Mouse (Mus musculus) liver (tissue): Measurements from ENCODE around the gene Nhsl2.

Source experiments
- DNase-seq: peaks from one replicate; pipeline ENCODE4 v3.0.0-alpha.2; 2020; ENCODE audit warnings: mixed read lengths

Gene Nhsl2

DNA sequence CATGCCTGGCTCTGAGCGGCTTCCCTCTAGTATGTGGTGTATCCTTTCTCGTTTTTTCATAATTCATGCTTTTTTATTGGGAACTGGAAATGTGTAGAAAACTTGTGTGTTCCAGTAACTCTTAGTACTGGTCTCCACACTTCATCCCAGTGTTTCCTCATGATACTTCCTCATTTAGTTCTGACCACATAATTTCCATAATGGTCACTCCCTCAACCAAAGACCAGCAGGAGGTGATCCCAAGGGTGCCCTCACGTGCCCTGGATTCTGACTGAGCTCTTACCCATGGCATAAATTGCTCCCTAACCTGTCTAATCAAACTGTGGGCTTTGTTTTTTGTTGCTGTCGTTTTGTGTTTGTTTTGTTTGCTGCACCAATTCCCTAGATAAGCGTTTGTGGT, 58.1 kb downstream of the Nhsl2 start:
- no peak for DNase-seq

DNA sequence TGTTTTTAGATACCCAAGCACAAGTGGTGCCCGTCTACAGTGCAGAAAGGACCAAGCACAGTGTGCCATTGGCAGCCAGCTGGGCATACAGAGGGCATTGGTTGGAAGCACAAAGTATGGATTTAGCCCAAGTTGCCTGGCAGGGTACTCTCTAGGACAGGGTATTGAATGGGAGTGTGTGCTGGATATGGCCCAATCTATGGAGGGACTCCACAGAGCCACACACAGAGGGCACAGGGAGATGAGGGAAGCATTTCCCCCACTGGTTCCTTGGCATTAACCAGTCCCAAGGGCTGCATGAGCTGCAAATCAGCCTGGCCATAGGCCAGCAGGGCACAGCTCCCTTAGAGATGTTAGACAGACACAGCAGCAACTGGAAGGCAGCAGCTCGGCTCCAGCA, 79.9 kb downstream of the Nhsl2 start:
- DNase-seq: no peak

- no peak for DNase-seq
These were observed 81.1 kb downstream of the Nhsl2 start for GRCm38 (mm10) chrX:101930301-101930700.

GRCm38 (mm10) chrX:101931016-101931415, 81.8 kb downstream of the Nhsl2 start:
- no peak for DNase-seq

DNA sequence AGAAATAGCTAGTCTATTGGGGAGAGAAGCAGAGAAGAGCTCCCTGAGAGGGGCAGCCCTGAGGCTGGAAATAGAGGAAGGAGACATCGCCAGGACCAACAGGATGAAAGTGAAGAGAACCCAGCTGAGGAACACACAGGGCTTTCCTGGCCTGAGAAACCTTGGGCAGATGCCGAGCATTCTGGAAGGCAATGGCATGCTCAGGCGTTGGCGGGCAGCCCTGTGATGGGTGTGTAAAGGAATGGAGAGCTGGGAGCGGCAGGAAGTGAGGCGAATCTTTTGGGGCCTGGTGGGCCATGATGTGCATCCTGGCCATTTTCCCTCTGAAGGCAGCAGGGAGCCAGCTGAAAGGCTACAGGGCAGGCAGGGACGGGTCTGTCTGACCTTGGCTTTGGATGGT, 83.1 kb downstream of the Nhsl2 start:
- no peak for DNase-seq

DNA sequence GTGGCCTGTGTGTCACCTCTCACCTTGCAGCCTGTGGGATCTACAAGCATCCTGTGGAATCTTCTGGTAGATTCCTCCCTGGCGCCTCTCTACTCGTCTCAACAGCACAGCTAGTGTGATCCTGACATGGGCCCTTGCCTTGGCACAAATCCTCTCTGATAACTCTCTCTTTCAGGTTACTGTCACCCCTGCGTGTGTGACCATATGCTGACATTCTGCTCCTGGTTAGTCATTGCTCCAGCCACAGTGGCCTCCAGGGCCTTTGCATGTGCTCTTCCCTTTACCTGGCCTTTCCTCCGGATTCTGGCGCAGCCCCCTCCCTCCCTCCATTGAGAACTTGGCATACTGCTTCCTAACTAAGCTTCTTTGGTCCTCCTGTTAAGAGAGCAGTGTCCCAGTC, 84.2 kb downstream of the Nhsl2 start:
- DNase-seq: no peak

- no peak for DNase-seq
These were observed 86.2 kb downstream of the Nhsl2 start for GRCm38 (mm10) chrX:101935291-101935840.

DNA sequence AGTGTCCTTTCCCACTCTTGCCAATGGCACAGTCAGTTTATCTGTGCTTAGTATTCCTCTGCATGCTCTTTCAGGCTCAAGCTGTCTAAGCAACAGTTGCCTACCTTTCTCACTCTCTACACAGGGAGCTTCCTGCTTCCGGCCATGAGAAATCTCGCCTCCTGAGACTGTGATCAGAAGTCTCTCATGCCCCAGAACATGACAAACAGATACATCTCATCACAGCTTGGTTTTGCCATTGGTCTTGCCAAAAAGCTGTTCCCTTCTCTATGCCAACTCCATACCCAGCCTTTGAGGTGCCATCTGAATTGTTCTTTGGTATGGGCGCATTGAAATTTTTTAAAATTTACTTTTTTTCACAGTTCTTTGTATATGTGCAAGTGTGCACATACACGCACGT, 90.3 kb downstream of the Nhsl2 start:
- DNase-seq: no peak

- DNase-seq: peak; percentile 54
These were observed 93.3 kb downstream of the Nhsl2 start for GRCm38 (mm10) chrX:101942461-101942896.

DNA sequence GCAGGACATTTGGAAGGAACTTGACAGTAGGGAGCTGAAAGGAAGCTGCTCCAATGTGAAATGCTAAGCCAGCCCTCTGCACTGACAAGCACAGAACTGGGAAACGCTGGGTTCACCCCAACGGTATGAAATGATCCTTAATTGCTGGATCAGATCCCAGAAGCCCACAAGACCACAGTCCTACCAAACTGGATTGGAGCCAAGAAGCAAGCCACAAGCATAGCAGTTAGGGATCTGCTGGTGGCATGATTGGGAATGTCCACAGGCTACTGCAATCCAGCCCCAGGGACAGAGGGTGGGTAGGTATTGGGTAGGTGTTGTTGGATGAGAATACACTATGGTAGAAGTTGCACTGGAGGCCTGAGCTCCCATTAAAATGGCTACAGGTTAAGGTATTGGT, 94.6 kb downstream of the Nhsl2 start:
- DNase-seq: no peak

- no peak for DNase-seq
These were observed 95.7 kb downstream of the Nhsl2 start for GRCm38 (mm10) chrX:101944761-101945330.

GRCm38 (mm10) chrX:101952436-101952835, 103.3 kb downstream of the Nhsl2 start:
- no peak for DNase-seq

DNA sequence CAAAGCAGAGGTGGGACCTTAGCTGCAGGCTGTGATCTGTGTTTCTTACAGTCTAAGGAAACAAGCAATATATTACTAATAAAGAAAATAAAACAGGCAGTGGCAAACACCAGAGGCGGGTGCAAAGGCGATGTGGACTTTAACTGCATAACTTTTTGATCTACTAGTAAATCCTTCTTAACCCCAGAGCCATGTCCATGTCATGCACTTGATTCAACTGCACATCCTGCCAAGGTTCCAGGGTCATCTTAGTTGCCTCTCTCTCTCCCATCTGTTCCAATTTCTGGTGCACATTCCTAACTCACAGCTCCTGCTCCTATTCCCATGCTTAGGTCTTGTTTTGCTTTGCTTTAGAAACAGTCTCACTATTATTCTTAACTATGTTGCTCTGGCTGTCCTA, 104.1 kb downstream of the Nhsl2 start:
- no peak for DNase-seq

GRCm38 (mm10) chrX:101953787-101954491, 104.8 kb downstream of the Nhsl2 start:
- DNase-seq: peak; percentile 82

- DNase-seq: no peak
These were observed 105.3 kb downstream of the Nhsl2 start for GRCm38 (mm10) chrX:101954492-101954851.

DNA sequence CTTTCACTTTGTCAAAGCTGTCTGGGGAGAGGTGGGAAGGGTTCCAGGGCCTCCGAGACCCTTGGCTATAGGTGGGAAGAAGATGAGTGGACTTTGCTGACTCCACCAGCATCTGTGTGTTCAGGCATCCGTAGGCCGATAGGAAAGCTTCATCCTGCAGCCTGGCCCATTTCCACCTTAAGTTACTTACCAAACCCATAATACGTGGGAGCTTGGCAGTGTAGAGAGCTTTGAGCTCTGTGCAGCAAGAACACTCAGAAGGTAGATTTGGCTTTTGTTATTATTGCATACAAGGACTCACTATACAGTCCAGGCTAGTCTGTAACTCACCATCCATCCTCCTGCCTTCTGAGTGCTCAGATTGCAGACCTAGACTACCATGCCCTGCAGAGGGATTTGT, 112.7 kb downstream of the Nhsl2 start:
- no peak for DNase-seq

DNA sequence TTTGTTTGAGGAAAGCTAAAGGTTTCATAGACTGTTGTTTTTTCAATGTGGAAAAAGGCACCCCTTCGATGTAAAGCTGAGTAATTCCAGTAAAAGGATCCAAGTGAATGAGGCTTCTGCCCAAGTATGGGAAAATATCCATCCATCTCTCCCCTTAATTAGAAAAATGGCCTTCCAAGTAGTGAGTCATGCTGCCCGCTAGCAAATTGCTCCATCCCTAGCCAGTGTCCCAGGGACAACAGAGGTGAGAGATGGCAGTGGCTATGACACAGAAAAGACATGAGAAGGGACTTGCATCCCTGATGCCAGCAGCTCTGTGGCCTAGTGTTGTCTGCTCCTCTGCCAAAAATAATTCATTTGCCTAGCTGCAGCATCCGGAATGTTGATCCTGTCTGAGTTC, 114.5 kb downstream of the Nhsl2 start:
- no peak for DNase-seq

DNA sequence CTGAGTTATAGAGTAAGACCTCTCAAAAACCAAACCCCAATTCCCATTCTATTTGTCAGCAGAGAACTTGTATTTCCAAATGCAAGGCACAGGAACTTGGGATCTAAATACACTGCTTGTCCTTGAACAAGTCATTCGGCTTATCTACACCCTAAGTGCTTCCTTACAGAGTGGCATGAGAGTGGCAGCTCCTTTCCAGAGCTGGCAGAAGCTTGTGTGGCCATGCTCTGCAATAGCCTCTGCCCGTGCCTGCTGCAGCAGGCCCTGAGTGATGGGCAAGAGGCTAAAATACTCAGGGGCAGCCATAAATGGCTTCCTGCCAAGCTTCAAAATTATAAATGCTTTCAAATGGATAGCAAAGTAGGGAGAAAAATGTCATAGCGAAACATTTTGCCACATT, 123.8 kb downstream of the Nhsl2 start:
- DNase-seq: no peak

DNA sequence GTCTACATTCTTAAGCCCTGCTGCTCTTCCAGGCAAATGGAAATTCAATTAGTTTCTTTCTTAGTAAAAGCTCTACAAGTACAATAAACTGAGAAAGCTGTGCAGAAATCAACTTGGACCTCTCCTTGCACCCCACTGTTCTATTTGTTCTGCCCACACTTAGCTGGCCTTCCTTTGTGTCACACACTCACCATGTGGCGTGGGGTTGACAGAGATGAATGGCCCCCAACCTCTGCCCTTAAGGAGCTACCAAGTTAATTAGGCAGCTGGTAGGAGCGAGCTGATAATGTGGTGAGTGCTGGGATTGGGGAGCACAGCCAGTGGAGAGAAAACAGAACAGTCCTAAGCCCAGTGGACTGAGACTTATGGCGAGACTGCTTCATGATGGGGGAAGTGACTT, 127.7 kb downstream of the Nhsl2 start:
- DNase-seq: no peak

DNA sequence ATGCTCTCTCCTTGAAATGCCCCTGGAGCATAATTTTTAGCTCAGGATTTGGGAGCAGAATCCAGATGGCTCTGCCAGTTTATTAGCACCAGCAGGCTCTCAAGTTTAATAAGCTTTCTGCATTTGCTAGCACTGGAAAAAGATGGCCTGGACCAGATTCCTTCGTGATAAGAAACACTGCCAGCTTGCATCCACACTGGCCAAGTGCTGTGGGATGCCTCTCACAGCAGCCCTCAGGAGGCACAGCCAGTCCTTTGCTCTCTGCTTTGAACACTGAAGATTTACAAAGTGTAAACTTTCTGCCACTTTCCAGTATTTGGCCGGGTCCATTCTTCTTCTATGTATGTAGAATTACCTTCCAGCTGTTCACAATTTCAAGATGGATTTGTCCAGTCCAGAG, 129.7 kb downstream of the Nhsl2 start:
- DNase-seq: no peak

DNA sequence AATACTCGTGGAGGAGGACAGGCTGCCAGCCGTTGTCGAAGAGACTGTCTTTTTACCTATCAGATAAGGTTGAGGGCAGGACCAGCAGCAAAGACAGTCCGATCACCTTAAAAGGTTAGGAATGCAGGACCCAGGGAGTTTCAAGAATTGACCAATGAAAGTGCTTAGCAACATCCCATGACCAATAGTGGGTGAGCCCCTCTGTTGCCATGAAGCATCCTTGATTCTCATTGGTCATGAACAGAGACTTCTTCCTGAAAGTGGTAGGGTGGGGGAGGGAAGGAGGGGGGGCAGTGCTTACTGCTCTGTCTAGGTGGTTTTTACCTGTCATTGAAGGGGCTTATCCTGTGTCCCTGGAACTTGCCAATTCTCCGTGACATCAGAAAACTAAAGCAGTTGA, 130.1 kb downstream of the Nhsl2 start:
- DNase-seq: no peak

DNA sequence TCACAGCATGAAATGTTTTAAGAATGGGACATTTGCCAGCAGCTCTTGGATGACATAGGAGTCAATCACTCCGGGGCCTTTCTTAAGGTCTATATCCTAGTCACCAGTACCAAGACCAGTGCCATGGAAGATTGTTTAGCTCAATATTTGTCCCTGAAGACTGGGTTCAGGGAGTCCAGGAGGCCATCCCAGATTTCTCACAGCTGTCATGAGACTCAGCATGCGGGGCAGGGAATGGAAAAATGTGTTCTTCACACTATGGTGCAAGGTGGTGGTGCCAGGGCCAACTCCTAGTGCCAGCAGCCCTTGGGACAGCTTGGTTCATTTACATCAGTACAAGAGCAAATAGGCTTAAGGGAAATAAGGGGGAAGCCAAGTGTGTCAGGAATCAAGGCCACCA, 131.4 kb downstream of the Nhsl2 start:
- no peak for DNase-seq

DNA sequence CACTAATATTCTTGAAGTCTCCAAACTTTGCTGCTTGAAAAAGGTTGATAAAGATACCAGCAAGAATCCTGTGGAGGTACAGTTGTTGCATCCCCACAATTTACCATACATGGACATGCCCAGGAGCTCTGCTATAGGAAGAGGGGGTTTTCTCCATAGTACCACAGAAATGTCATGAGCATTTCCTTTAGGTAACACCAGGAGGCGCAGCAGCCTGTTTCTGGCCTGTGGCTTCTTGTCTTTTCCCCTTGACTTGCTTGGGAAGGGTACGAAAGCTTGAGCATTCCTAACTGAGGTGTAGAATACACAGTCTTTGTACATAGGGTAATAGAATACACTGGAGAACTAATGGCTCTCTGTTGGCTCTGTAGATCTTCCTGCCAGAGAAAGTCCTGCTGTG, 132.3 kb downstream of the Nhsl2 start:
- no peak for DNase-seq

DNA sequence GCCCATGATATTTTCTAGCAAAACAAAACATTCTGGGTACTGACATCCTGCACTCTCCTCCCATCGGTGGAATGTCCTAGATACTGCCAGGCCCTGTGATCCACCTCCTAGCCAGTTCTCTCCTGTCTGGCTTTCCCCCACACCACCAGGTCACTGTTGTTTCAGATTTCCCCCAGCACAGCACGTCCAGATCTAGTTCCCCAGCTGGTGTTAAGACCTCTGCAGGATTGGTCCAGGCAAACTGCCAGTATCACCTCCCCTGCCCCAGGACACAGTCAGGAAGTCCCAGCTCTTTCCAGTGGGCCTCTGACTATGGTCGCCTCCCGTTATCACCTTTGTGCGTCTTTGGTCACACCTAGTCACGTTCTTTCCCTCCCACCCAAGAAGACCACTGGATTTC, 134.5 kb downstream of the Nhsl2 start:
- no peak for DNase-seq
